Mouse (Mus musculus): Measurements from ENCODE around the gene Il13ra1.

Il13ra1 gene

DNA sequence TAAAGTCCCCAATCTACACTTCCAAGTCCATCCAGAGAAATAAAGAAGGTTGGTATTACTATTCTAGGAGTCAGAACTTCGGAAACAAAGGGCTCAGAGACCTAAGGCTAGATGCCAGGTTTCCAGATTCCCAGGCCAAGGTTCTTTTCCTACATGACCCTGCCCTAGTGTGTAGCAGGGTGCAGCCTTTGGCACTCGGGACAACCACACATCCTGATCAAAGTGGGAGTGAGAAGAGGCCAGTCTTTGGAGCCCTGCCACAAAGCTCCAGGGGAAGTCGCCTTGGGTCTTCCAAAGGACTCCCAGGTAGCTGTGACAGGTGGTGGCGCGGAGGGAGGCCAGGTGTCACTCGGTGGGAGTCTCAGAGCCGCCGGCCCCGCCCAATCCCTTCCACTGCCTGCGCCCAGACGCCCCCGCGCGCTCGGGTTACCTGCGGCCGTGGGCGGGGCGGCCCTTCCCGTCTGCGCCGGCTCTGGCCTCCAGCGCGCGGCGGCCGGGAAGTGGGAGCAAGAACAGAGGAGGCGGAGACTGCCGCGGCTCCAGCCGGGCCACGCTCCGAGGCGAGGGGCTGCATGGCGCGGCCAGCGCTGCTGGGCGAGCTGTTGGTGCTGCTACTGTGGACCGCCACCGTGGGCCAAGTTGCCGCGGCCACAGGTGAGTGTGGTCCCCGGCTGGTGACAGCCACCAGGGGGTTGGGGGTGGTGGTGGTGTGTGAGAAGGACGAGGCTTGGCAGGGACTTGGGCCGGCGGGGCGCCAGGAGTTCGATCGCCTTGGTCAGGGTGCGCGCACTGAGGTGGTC, at the start of gene Il13ra1:
TSS of gene Il13ra1 (plus strand) at position 489 of the 800 bp plus-strand sequence.
- peak; percentile 57 for DNase-seq

GRCm38 (mm10) chrX:36073997-36074396, 37.9 kb upstream of the Il13ra1 start:
- no peak for DNase-seq

DNA sequence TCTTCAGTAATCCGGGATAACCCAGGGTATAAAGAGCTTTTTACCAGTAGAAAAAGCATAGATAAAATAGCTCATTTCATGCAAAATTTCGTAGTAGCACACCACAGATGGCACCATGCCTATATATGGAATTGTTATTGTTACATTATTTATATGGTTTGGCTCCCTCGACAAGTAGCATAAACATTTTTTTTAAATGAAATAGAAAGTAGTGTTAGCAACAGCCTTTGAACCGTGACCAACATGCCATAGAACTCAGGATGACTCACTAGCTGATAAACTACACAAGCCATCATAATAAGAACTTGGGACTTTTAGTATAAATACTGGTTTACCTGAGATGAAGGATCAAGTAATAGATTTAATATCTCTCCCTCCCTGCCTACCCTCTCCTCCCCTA, 34.7 kb upstream of the Il13ra1 start:
- DNase-seq = no peak

DNA sequence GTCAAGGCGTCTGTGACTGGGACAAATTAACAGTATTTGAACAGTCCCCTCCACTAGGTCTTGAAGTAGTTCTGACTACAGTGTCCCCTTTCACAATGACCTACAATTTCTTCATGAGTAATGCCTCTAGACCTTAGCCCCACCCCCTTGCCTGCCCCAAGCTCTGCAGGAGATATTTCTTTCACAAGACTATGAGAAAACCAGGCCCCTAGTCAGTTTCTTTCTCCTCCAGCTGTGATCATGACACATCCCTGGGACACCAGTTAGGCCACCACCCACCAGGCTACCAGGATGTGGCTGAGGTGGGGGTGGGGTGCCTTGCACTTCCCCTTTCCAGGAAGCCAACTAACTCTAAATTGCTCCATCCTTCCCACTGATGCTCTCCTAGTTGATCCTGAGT, 29.0 kb upstream of the Il13ra1 start:
- peak; percentile 56 for DNase-seq

GRCm38 (mm10) chrX:36088464-36089256, 23.2 kb upstream of the Il13ra1 start:
- peak; percentile 24 for DNase-seq

- peak; percentile 35 for DNase-seq
These were observed 11.0 kb upstream of the Il13ra1 start for GRCm38 (mm10) chrX:36100883-36101282.

- DNase-seq = no peak
These were observed 10.6 kb upstream of the Il13ra1 start for GRCm38 (mm10) chrX:36101318-36101717.

DNA sequence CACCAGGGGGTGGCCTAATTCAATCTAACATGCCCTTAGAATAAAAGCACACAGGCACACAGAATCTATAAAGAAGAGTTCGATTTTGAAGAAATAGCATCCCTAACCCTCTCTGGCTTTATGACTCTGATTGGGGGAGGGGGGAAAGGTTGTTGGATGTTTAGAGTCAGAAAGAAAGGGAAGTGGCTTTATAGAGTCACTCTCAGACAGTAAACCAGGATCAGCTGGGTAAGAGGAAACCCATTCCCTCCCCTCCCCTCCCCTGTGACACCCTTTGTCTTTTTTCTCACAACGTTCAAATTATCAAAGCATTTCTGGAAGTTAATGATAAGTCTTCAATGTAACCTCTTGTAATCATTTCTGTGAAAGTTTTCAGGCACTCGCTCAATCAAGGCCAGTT, 3.3 kb upstream of the Il13ra1 start:
- no peak for DNase-seq

DNA sequence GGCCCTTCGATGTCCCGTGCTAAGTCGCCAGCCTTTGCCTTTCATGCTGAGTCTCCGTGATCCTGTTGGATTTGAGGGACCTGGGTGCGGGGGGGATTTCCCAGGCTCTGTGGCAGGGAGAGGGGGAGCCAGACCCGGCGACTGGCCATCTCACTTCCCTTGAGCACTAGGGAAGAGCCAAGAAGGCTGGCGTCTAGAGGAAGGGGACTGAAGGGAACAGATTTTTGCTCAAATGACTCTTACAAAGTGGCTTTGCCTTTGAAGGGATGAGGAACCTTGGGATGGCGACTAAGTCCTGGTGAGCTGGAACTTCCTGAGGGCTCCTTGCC, 476 bp downstream of the Il13ra1 start:
- no peak for DNase-seq

DNA sequence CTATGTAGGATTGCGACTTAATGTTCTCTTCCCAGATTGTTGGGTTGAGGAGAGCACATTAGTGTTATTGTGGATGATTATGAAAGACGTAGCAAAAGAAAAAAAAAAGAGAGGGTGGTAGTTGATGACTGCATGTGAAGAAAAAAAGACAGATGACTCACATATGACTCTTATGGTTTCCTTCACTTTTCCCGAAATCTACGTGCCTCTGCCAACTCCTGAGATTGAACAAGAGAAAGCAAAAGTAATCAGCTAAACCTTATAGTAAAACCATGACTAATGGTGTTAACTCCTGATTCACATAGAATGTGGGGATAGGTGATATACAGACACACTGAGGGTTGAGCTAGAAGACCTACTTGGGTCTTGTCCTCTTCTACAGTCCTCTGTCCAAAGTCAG, 3.3 kb downstream of the Il13ra1 start:
- DNase-seq = no peak

GRCm38 (mm10) chrX:36129037-36129770, 17.3 kb downstream of the Il13ra1 start:
- peak; percentile 34 for DNase-seq

- no peak for DNase-seq
These were observed 17.8 kb downstream of the Il13ra1 start for GRCm38 (mm10) chrX:36129771-36130108.

- peak; percentile 30 for DNase-seq
These were observed 24.4 kb downstream of the Il13ra1 start for GRCm38 (mm10) chrX:36136346-36136745.

GRCm38 (mm10) chrX:36141994-36142639, 30.2 kb downstream of the Il13ra1 start:
- DNase-seq = no peak

DNA sequence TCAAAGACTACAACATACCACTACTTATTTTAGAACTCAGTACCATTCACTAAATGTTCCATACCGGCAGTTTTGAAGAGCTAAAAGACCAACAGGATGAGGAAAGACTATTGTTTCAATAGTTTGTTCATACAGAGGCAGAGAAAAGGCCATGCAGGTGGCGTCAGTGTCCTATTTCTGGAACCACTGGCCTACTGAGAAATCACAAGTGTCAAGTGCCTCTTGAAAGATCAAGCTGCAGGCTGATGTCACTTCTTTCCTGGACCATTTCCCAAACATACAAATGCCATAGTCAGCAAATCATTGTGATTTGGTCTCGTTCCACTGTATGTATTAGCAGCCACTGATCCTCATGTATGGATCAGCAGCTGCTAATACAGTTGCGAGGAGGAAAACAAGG, 34.8 kb downstream of the Il13ra1 start:
- DNase-seq = peak; percentile 47

GRCm38 (mm10) chrX:36150100-36150499, 38.2 kb downstream of the Il13ra1 start:
- DNase-seq = no peak

- no peak for DNase-seq
These were observed 44.8 kb downstream of the Il13ra1 start for GRCm38 (mm10) chrX:36156677-36157076.

GRCm38 (mm10) chrX:36161567-36161966, 49.7 kb downstream of the Il13ra1 start:
- peak; percentile 15 for DNase-seq

GRCm38 (mm10) chrX:36183625-36184024, 71.7 kb downstream of the Il13ra1 start:
- DNase-seq = peak; percentile 58

GRCm38 (mm10) chrX:36186036-36186435, 74.1 kb downstream of the Il13ra1 start:
- DNase-seq = no peak

DNA sequence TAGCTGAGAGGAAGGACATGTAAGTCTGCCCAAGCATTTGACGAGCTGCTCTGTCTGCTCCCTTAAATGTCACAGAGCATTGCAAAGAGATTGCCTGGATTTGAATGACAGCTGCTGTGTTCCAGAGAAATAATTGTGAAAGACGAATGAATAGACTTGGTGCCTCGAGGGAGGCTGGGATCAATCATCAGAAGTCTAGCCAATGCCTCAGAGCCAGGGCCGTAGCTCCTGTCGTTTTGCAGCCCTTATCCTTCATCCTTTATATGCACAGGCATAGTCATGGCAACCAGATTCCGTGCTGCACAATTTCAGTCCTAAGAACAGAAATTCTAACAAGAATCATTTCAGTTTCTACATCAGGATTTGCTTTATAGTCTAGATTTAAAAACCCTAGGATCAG, 74.5 kb downstream of the Il13ra1 start:
- DNase-seq = no peak

- no peak for DNase-seq
These were observed 82.0 kb downstream of the Il13ra1 start for GRCm38 (mm10) chrX:36193951-36194350.
